Mouse (Mus musculus) liver, embryonic 15.5 days (tissue): ENCODE data around the gene H1fx. TPM values are rescaled to one million over a fixed set of nuclear protein-coding genes. Genes with fewer than 3 reads are reported as not detected.

ENCODE experiments used
- microRNA-seq: library from miRNA; unstranded; fragments of <30 nt; microRNA quantifications from one replicate; pipeline ENCODE4, GENCODE M21; 2016
- polyA plus RNA-seq: library from polyadenylated mRNA; unstranded; fragments of >200 nt; fragmentation: Nextera tagmentation; extraction: Ambion mirVana; gene quantifications from 2 replicates; pipeline ENCODE4 v1.2.1, GENCODE M21; 2015

Gene H1fx
- polyA plus RNA-seq, 1 experiment from 2014 or later: 3.2 TPM

Small RNA genes within 50 kb of the gene (microRNA-seq; reads per million reads assigned to microRNA genes)
- gene Gm47286: 1.5 reads per million

Other genes with a start within 250 kb of the H1fx start
- 26.8 and 29.9 TPM in 2 replicates for gene Gp9, start 203.6 kb downstream of the H1fx start, polyA plus RNA-seq
- gene Rab43, start 169.5 kb downstream of the H1fx start, polyA plus RNA-seq: 33.2 and 44.8 TPM in 2 replicates
- 3.0 and 4.1 TPM in 2 replicates for gene Gm45140, start 145.8 kb downstream of the H1fx start, polyA plus RNA-seq
- gene Isy1, start 142.8 kb downstream of the H1fx start, polyA plus RNA-seq: 21.7 and 24.1 TPM in 2 replicates
- 526 and 529 TPM in 2 replicates for gene Cnbp, start 130.5 kb downstream of the H1fx start, polyA plus RNA-seq
- 56.2 and 61.2 TPM in 2 replicates for gene Copg1, start 93.8 kb downstream of the H1fx start, polyA plus RNA-seq
- 18.9 and 19.2 TPM in 2 replicates for gene Hmces, start 67.7 kb downstream of the H1fx start, polyA plus RNA-seq
- gene Rab7, start 63.6 kb upstream of the H1fx start, polyA plus RNA-seq: 110 and 117 TPM in 2 replicates
- gene Rpn1, start 102.8 kb upstream of the H1fx start, polyA plus RNA-seq: 181 and 184 TPM in 2 replicates
- 3.5 and 5.2 TPM in 2 replicates for gene Gata2, start 212.3 kb upstream of the H1fx start, polyA plus RNA-seq
- gene Dnajb8, start 240.6 kb upstream of the H1fx start, polyA plus RNA-seq: not detected in 2 replicates